8 mouse cellular contexts compared by ENCODE assay signal in the genomic region with DNA sequence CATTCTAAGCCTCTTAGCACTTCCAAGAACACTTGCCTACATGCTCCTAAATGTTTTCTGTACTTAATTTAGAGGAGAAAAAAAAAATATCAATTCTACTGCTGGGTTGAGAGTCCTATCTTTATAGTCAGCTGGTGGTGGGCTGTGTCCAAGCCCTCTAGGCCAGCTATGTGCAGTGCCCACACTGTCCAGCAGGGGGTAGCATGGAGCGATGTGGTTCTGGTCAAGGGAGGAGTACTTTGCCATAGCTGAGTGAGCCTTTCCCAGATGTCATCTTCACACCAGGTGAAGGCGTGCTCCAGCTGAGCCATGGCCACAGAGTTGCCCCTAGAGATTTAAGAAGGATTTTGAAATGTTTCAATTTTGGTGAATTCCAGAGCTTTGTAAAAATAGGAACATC. TPM values are rescaled to one million over a fixed set of nuclear protein-coding genes. Genes with fewer than 3 reads are reported as not detected.
DNase-seq lines count a peak whose midpoint lies in the region; ATAC-seq and TF ChIP-seq lines count a peak whose summit lies in the region.

No protein-coding gene starts in this region.

- H3K9me3 ChIP-seq in intestine, embryonic 14.5 days (ENCODE audit: control insufficient read depth, low read length) = no peaks in the 10 kb centered on the region
- no peaks in the 10 kb centered on the region for H3K9me3 ChIP-seq in intestine, embryonic 16.5 days (ENCODE audit: control insufficient read depth, low read length)
- H3K9me3 ChIP-seq in ES-Bruce4 (replicated peaks; ENCODE audit: control insufficient read depth, insufficient read depth, low read length, poor library complexity, severe bottlenecking) = no peaks in the 10 kb centered on the region
- H3K9me3 ChIP-seq in limb, embryonic 11.5 days (ENCODE audit: control insufficient read depth, low read length) = no peaks in the 10 kb centered on the region

- no peak overlapping the region for H3K4me3 ChIP-seq in intestine, embryonic 14.5 days (ENCODE audit: low read depth, low read length)
- H3K4me3 ChIP-seq in intestine, embryonic 16.5 days (ENCODE audit: low read length) = no peak overlapping the region
- no peak overlapping the region for H3K4me3 ChIP-seq in ES-Bruce4 (ENCODE audit: low read depth, low read length)
- no peak overlapping the region for H3K4me3 ChIP-seq in limb, embryonic 11.5 days (ENCODE audit: low read depth, low read length)

- no peak overlapping the region for H3K9ac ChIP-seq in intestine, embryonic 14.5 days (ENCODE audit: low read length)
- no peak overlapping the region for H3K9ac ChIP-seq in intestine, embryonic 16.5 days (ENCODE audit: low read depth, low read length)
- no peak overlapping the region for H3K9ac ChIP-seq in ES-Bruce4 (ENCODE audit: low read depth, poor library complexity, severe bottlenecking)
- H3K9ac ChIP-seq in limb, embryonic 11.5 days (ENCODE audit: low read length) = no peak overlapping the region

- peak; percentile 90 for TF ChIP-seq CTCF in ES-Bruce4 (IDR thresholded peaks at IDR 0.05; ENCODE audit: low read depth, low read length)

- WGBS in intestine, embryonic 14.5 days = 63% methylated on average over 2 of the region's 2 CpGs
- 52% methylated on average over 2 of the region's 2 CpGs for WGBS in intestine, embryonic 16.5 days
- WGBS in limb, embryonic 11.5 days = 49% methylated on average over 2 of the region's 2 CpGs

- peaks cover 21% of the 10 kb centered on the region for H3K36me3 ChIP-seq in intestine, embryonic 14.5 days (ENCODE audit: control insufficient read depth, insufficient read depth, low read length)
- 0 out of 2 replicates have a peak, but pooled peaks cover 3% of the 10 kb centered on the region for H3K36me3 ChIP-seq in intestine, embryonic 16.5 days (ENCODE audit: control insufficient read depth, insufficient read depth, low read length)
- H3K36me3 ChIP-seq in ES-Bruce4 (ENCODE audit: control insufficient read depth, insufficient read depth, low read length, poor library complexity, severe bottlenecking) = peaks cover 60% of the 10 kb centered on the region
- H3K36me3 ChIP-seq in limb, embryonic 11.5 days (ENCODE audit: control insufficient read depth, insufficient read depth, low read length) = peaks cover 10% of the 10 kb centered on the region; the same call in 1 of the 2 replicates

- no peaks in the 10 kb centered on the region for H3K27me3 ChIP-seq in intestine, embryonic 14.5 days (replicated peaks; ENCODE audit: control insufficient read depth, insufficient read depth, low read length)
- H3K27me3 ChIP-seq in intestine, embryonic 16.5 days (replicated peaks; ENCODE audit: control insufficient read depth, insufficient read depth, low read length) = no peaks in the 10 kb centered on the region
- no peaks in the 10 kb centered on the region for H3K27me3 ChIP-seq in ES-Bruce4 (ENCODE audit: control insufficient read depth, insufficient read depth, low read length, poor library complexity, severe bottlenecking)
- H3K27me3 ChIP-seq in limb, embryonic 11.5 days (ENCODE audit: control insufficient read depth, insufficient read depth, low read length) = no peaks in the 10 kb centered on the region

- TF ChIP-seq EP300 in ES-Bruce4 (IDR thresholded peaks at IDR 0.05; ENCODE audit: insufficient read depth, low read depth, low read length) = no peak

- no peak overlapping the region for H3K27ac ChIP-seq in intestine, embryonic 14.5 days (ENCODE audit: low read depth)
- no peak overlapping the region for H3K27ac ChIP-seq in intestine, embryonic 16.5 days (ENCODE audit: low read length)
- H3K27ac ChIP-seq in ES-Bruce4 (ENCODE audit: insufficient read depth, low read length) = no peak overlapping the region
- H3K27ac ChIP-seq in limb, embryonic 11.5 days (replicated peaks; ENCODE audit: low read depth, low read length) = no peak overlapping the region

- peak; percentile 82 for DNase-seq in intestine, embryonic 14.5 days (ENCODE audit: low spot score)
- DNase-seq in cerebellum, adult 8-10 months = peak; percentile 46
- peak; percentile 36 for DNase-seq in gastrocnemius, postnatal 25 days
- DNase-seq in limb, embryonic 11.5 days (ENCODE audit: low spot score) = peak; percentile 85
- peak; percentile 72 for DNase-seq in ovary, postnatal 36 days (ENCODE audit: low spot score)
- peak; percentile 91 for DNase-seq in thymus, postnatal 4 days

- TF ChIP-seq POLR2A in ES-Bruce4 (IDR thresholded peaks at IDR 0.05; ENCODE audit: insufficient read depth, low read length) = no peak

- no peak overlapping the region for H3K4me2 ChIP-seq in intestine, embryonic 14.5 days (ENCODE audit: low read length)
- no peak overlapping the region for H3K4me2 ChIP-seq in intestine, embryonic 16.5 days (ENCODE audit: low read depth, low read length)
- H3K4me2 ChIP-seq in limb, embryonic 11.5 days (ENCODE audit: low read depth, severe bottlenecking) = no peak overlapping the region

- no peak for ATAC-seq in intestine, embryonic 14.5 days (replicated peaks; ENCODE audit: low FRiP score, low TSS enrichment, low read depth)
- ATAC-seq in intestine, embryonic 16.5 days = no peak
- ATAC-seq in limb, embryonic 11.5 days (ENCODE audit: insufficient number of reproducible peaks, low FRiP score, low TSS enrichment, low read depth) = no peak

- H3K4me1 ChIP-seq in intestine, embryonic 14.5 days (replicated peaks; ENCODE audit: control insufficient read depth, insufficient read depth, low read length) = peaks cover 10% of the 10 kb centered on the region
- H3K4me1 ChIP-seq in intestine, embryonic 16.5 days (ENCODE audit: control insufficient read depth, insufficient read depth, low read length) = peaks cover 17% of the 10 kb centered on the region
- no peaks in the 10 kb centered on the region for H3K4me1 ChIP-seq in ES-Bruce4 (ENCODE audit: control insufficient read depth, insufficient read depth, low read length)
- no peaks in the 10 kb centered on the region for H3K4me1 ChIP-seq in limb, embryonic 11.5 days (ENCODE audit: control insufficient read depth, insufficient read depth, low read length)

RNA-seq across cellular contexts. Expression of a gene that starts 21.7 kb away (rescaled TPM):
- 32.2 and 33.4 TPM in 2 replicates for polyA plus RNA-seq in intestine, embryonic 14.5 days (2014; fragmentation: Nextera tagmentation; extraction: Ambion mirVana)
- 26.6 and 27.8 TPM in 2 replicates for polyA plus RNA-seq in intestine, embryonic 16.5 days (2015; fragmentation: Nextera tagmentation; extraction: Ambion mirVana)
- 47.5 and 50.7 TPM in 2 replicates for polyA plus RNA-seq in ES-Bruce4 (2011; ENCODE audit: insufficient read depth, insufficient read length, low read depth, missing spikeins)
- total RNA-seq in gastrocnemius, postnatal 25 days (2021) = 10 to 100 TPM; 40.7 to 47.1 TPM
- polyA plus RNA-seq in limb, embryonic 11.5 days (2014; fragmentation: Nextera tagmentation; extraction: Ambion mirVana) = 34.2 and 42.5 TPM in 2 replicates

RNA-seq across cellular contexts. Expression of a gene that starts 30.9 kb away (rescaled TPM):
- polyA plus RNA-seq in intestine, embryonic 14.5 days (2014; fragmentation: Nextera tagmentation; extraction: Ambion mirVana) = 7.0 and 7.7 TPM in 2 replicates
- 5.8 and 6.4 TPM in 2 replicates for polyA plus RNA-seq in intestine, embryonic 16.5 days (2015; fragmentation: Nextera tagmentation; extraction: Ambion mirVana)
- 49.1 and 52.3 TPM in 2 replicates for polyA plus RNA-seq in ES-Bruce4 (2011; ENCODE audit: insufficient read depth, insufficient read length, low read depth, missing spikeins)
- 1 to 10 TPM; 5.5 to 6.5 TPM for total RNA-seq in gastrocnemius, postnatal 25 days (2021)
- 36.3 and 37.2 TPM in 2 replicates for polyA plus RNA-seq in limb, embryonic 11.5 days (2014; fragmentation: Nextera tagmentation; extraction: Ambion mirVana)

Comparison
In these comparisons a context has a peak if more than half of its experiments do, and no peak if none do; other contexts are left out.
1. DNase-seq: peak in every context shown above with its lines; median percentile 91 in thymus, postnatal 4 days; 85 in limb, embryonic 11.5 days; 82 in intestine, embryonic 14.5 days; 72 in ovary, postnatal 36 days; 46 in cerebellum, adult 8-10 months; 36 in gastrocnemius, postnatal 25 days.